Mouse (Mus musculus) testis, adult 2 months (tissue): ENCODE measurements at regions not wholly inside any gene's neighbourhood (a gene's known extent, or its start where the extent isn't known, plus 50 kb on each side); places are given as distances from the start of the nearest gene placed in this dataset.

ENCODE experiments used
- H3K27ac ChIP-seq: fragments of 200-500 bp; 2 replicates; pipeline ENCODE4 v1.5.1; 2012; ENCODE audit warnings: low read depth, low read length; ENCODE audit not compliant: control insufficient read depth, insufficient read depth
- H3K27me3 ChIP-seq: fragments of 200-500 bp; 2 replicates; pipeline ENCODE4 v1.6.1; 2012; ENCODE audit warnings: mild to moderate bottlenecking, low read length, moderate library complexity; ENCODE audit not compliant: control insufficient read depth, insufficient read depth
- H3K36me3 ChIP-seq: fragments of 200-500 bp; 2 replicates; pipeline ENCODE4 v1.6.1; 2012; ENCODE audit warnings: mild to moderate bottlenecking, low read length; ENCODE audit not compliant: control insufficient read depth, insufficient read depth
- H3K4me1 ChIP-seq: fragments of 200-500 bp; 2 replicates; pipeline ENCODE4 v1.6.1; 2012; ENCODE audit warnings: low read length; ENCODE audit not compliant: control insufficient read depth, insufficient read depth
- H3K4me3 ChIP-seq: fragments of 200-500 bp; 2 replicates; pipeline ENCODE4 v1.5.1; 2012; ENCODE audit warnings: low read depth, mild to moderate bottlenecking, low read length, moderate library complexity, mixed read lengths; ENCODE audit not compliant: control insufficient read depth
- CTCF ChIP-seq: fragments of 200-500 bp; IDR thresholded peaks from 2 replicates; pipeline ENCODE4 v1.5.1; 2012; ENCODE audit warnings: low read depth, mild to moderate bottlenecking, inconsistent platforms, low read length, moderate library complexity; ENCODE audit not compliant: control insufficient read depth, insufficient read depth, insufficient replicate concordance
- POLR2A ChIP-seq: fragments of 200-500 bp; IDR thresholded peaks from 2 replicates; pipeline ENCODE4 v1.6.1; 2012; ENCODE audit warnings: low read depth, mild to moderate bottlenecking, inconsistent platforms, low read length, moderate library complexity; ENCODE audit not compliant: control insufficient read depth

GRCm38 (mm10) chr8:117859734-117860133 lies 58.0 kb upstream of the Mphosph6 start:
- no peak overlapping the region for H3K27ac ChIP-seq
- TF ChIP-seq CTCF = no peak
- no peak for TF ChIP-seq POLR2A
- H3K4me1 ChIP-seq = peaks cover 6% of the 10 kb centered on the region
- H3K4me3 ChIP-seq = no peak overlapping the region; the same call in 1 of the 2 replicates
- H3K36me3 ChIP-seq = no peaks in the 10 kb centered on the region
- H3K27me3 ChIP-seq = no peaks in the 10 kb centered on the region

GRCm38 (mm10) chr8:117859095-117859494 lies 57.4 kb upstream of the Mphosph6 start:
- no peaks in the 10 kb centered on the region for H3K36me3 ChIP-seq
- no peak overlapping the region for H3K27ac ChIP-seq
- H3K4me3 ChIP-seq = no peak overlapping the region
- H3K4me1 ChIP-seq = peaks cover 6% of the 10 kb centered on the region
- TF ChIP-seq POLR2A (no peak), CTCF (no peak)
- no peaks in the 10 kb centered on the region for H3K27me3 ChIP-seq

GRCm38 (mm10) chr8:117856121-117856520 lies 54.4 kb upstream of the Mphosph6 start:
- TF ChIP-seq POLR2A (no peak), CTCF (no peak)
- Histone ChIP-seq H3K36me3 (no peaks in the 10 kb centered on the region), H3K4me3 (no peak overlapping the region), H3K27me3 (no peaks in the 10 kb centered on the region), H3K4me1 (peaks cover 6% of the 10 kb centered on the region), H3K27ac (no peak overlapping the region)

GRCm38 (mm10) chr8:117854942-117855491 lies 53.3 kb upstream of the Mphosph6 start:
- H3K27ac ChIP-seq = no peak overlapping the region
- H3K27me3 ChIP-seq = no peaks in the 10 kb centered on the region
- no peaks in the 10 kb centered on the region for H3K36me3 ChIP-seq
- H3K4me1 ChIP-seq = peaks cover 5% of the 10 kb centered on the region
- no peak overlapping the region for H3K4me3 ChIP-seq
- TF ChIP-seq CTCF (no peak), POLR2A (no peak)

- no peak for TF ChIP-seq CTCF
- no peak for TF ChIP-seq POLR2A
- Histone ChIP-seq H3K36me3 (no peaks in the 10 kb centered on the region), H3K4me3 (no peak overlapping the region), H3K27ac (no peak overlapping the region), H3K4me1 (no peaks in the 10 kb centered on the region), H3K27me3 (no peaks in the 10 kb centered on the region)
Measured at GRCm38 (mm10) chr8:117854301-117854700, 52.6 kb upstream of the Mphosph6 start.

- H3K27me3 ChIP-seq = no peaks in the 10 kb centered on the region
Measured at GRCm38 (mm10) chr8:117853408-117853807, 51.7 kb upstream of the Mphosph6 start.

GRCm38 (mm10) chr8:117852521-117852920 lies 50.8 kb upstream of the Mphosph6 start:
- Histone ChIP-seq H3K27me3 (no peaks in the 10 kb centered on the region), H3K36me3 (no peaks in the 10 kb centered on the region), H3K4me1 (peaks cover 3% of the 10 kb centered on the region; the same call in 1 of the 2 replicates), H3K4me3 (no peak overlapping the region), H3K27ac (no peak overlapping the region)
- TF ChIP-seq CTCF (no peak), POLR2A (no peak)

More at GRCm38 (mm10) chr8:117853408-117853807, 51.7 kb upstream of the Mphosph6 start:
- Histone ChIP-seq H3K36me3 (no peaks in the 10 kb centered on the region), H3K4me1 (no peaks in the 10 kb centered on the region), H3K4me3 (no peak overlapping the region), H3K27ac (no peak overlapping the region)
- TF ChIP-seq CTCF (no peak), POLR2A (no peak)
